Mouse (Mus musculus) heart, postnatal 25 days (tissue): ENCODE measurements around the gene Tbcd. TPM values are rescaled to one million over a fixed set of nuclear protein-coding genes. Genes with fewer than 3 reads are reported as not detected.

Experiments used
- DNase-seq: peaks from one replicate; pipeline ENCODE4 v3.0.0; 2022; ENCODE audit warnings: low spot score
- intact Hi-C: fragments of 180-260 bp; cut with DNase I; formaldehyde crosslinking; loops from one replicate; pipeline ENCODE4 v1.15.1; 2025
- total RNA-seq, 2 experiments: library from RNA; stranded (reverse); gene quantifications; 2 replicates each; pipeline ENCODE4 v1.2.3; 2021

Tbcd gene
- total RNA-seq, 2 experiments from 2014 or later: 10.0 to 11.5 TPM

DNA sequence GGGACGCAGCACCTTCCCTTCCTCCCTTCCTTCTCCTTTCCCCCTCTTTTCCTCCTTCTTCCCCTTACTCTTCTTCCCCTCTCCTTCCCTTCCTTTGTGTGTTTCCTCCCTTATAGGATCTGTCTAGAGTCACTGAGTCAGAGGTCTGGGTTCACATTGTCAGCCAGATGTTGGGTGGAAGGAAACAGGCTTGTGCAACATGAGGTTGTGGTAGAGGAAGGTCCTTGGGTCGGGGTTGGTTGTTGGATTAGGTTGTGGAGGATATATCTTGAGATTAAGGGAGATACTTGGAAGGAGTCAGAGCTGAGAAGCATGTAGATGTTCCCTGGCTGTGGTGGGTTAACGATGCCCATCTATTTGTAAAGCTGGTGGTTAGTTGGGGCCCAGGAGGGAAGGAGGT is 23.1 kb downstream of the Tbcd start:
- DNase-seq: no peak
- intact Hi-C loops: loop anchor here (1.0 to 10.0 kb wide), 2 partner anchors 120 to 333 kb away; no protein-coding TSS in a partner anchor

DNA sequence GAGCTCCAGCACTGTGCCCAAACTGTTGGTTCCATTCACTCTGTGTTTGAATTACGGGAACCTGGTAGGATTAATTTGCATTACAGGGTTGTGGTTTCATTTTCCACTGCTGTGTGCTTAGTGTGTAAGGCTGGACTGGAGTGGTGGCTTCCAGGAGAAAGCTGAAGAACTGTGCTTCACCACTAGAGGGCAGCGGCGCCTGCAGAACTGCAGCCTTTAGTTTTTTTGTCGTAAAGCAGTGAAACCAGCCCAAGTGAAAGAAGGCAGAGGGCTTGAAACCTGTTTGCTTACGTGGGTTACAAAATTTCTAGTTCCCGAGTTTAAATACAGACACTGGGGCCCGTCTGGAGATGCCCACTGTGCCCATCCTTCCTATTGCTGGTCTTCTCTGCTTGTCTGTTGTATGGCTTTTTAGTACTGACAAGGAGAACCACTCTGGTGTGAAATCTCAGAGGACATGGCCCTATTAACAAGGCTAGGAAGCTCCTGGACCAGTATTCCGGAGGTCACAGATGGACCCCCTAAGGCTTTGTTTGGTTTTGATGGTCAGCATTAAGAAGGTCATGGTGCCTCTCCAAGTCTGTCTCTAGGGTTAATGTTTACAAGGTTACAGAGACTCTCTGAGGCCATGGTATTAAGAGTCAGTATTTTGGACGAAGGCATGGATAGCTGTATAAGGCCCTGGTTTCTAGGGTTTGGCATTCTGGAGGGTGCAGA is 24.1 kb downstream of the Tbcd start:
- intact Hi-C loops: loop anchor here (1.0 to 10.0 kb wide), 2 partner anchors 119 to 332 kb away; no protein-coding TSS in a partner anchor
- no peak for DNase-seq

DNA sequence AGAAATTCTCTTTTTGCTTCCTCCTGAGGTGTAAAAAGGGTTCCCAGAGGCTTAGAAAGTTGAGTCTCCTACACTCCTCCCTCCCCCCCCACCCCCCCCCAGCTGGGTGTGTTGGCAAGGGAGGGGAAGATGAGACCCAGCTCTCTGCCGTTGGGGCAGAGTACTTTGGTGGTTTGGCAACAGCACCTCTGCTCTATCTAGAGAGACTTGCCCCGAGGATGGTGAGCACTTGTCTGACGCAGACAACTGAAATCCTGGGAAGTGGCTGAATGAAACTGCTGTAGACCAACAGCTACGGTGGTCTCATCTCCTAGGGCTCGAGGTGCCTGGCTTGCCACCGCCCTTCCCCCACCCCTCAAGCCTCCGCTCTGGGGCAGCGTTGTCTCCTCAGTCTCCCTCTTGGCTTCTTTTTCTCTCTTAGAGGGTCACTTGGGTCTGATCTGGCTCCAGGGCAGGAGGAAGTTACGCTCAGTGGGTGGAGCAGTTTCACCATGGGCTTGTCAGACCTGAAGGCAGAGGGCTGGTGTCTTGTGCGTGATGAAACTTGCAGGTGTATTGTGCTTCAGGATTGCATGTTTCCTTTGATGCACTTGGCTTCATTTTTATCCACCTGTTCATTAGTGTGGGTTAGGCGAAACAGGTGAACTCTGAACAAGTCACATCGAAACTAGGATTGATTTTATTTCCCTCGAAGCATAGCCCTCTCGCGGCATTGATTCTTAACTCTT is 27.9 kb downstream of the Tbcd start:
- intact Hi-C loops: loop anchor here (10.0 kb wide), 1 partner anchor 115 kb away; no protein-coding TSS in a partner anchor
- DNase-seq: no peak

DNA sequence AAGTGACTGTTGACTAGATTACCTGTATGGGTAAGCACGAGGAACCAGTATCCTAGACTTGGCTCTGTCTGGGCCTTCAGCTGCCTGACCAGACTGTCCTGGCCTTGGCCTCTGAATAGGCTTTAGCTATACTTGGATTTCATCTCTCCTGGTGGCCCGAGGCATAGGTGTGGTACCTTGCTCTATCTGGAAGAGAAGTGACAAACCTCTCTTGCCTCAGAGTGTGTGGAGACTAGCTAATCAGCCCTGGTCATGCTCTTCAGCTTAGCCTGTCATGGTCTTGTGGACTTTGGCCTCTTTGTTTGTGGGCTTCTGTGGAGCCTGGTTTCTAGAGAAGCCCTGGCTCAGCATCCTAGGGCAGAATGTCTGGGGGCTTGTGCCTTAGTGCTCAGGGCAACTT is 29.4 kb downstream of the Tbcd start:
- intact Hi-C loops: no loop called here
- DNase-seq: no peak

DNA sequence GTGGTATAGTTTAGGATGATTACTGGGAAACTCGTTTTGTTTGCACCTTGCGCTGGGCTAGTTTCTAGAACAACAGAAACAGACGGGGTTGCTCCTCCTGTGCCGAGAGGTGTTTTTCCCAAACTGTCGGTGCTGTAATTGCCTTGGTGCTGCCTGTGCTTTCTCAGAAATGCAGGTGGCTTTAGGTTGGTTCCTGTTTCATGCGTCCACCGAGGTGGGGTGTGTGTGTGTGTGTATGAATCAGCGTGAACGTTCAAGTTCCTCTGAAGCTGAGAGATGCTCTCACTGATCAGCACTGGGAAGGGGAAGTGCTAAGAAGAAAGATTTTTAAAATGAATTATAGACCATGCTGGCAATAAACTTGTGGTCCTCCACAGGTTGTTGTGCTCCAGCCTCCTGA is 34.1 kb downstream of the Tbcd start:
- DNase-seq: no peak
- intact Hi-C loops: no loop called here

DNA sequence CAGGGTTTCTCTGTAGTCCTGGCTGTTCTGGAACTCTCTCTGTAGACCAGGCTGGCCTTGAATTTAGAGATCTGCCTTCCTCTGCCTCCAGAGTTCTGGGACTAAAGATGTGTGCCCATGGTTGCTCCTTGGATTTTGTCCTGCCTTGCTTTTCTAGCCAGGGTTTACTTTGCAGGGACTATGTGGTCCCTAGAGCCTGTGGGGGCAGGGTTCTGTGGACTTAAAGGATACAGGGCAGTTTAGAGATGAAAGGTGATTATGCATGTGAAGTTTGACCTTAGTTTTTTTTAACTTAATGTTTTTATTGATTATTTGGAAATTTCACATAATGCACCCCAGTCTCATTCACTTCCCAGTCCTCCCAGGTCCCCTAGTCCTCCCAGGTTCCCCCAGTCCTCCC is 38.9 kb downstream of the Tbcd start:
- intact Hi-C loops: no loop called here
- DNase-seq: no peak

DNA sequence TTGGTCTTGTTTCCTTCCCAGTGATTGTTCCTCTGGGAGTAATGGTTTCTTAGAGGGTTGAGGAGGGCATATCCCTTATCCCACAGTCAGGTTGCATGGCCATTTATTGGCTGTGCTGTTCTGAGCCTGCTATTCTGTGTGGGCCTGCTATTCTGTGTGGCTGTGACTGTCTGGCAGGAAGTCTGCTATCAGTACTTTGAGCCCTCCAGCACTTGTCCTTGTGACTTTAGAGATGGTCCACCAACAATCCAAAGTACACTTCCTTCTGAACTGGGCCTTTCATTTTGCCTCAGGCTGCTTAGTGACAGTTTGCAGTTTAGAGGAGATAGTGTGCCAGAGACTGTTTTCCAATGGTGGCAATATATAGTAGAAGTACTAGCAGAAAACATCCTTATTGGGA is 48.8 kb downstream of the Tbcd start:
- DNase-seq: no peak
- intact Hi-C loops: no loop called here

DNA sequence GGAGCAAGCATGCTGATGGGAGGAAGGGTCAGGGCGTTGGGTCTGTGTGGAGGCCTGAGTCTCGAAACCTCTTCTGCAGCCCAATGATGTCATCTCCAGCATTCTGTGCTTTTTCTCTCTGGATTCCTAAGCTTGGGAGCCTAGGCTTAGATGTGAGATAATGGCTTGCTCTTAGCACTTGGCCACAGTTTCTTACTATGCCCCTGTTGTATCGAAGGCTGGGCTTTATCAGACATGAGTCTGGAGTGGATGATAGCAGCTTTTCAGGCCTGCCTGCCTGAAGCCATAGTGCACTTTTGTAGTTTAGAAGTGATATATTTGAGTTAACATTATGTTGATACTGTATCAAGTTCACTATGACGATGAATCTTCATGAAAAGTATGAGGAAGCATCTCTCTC is 49.8 kb downstream of the Tbcd start:
- no peak for DNase-seq
- intact Hi-C loops: no loop called here

DNA sequence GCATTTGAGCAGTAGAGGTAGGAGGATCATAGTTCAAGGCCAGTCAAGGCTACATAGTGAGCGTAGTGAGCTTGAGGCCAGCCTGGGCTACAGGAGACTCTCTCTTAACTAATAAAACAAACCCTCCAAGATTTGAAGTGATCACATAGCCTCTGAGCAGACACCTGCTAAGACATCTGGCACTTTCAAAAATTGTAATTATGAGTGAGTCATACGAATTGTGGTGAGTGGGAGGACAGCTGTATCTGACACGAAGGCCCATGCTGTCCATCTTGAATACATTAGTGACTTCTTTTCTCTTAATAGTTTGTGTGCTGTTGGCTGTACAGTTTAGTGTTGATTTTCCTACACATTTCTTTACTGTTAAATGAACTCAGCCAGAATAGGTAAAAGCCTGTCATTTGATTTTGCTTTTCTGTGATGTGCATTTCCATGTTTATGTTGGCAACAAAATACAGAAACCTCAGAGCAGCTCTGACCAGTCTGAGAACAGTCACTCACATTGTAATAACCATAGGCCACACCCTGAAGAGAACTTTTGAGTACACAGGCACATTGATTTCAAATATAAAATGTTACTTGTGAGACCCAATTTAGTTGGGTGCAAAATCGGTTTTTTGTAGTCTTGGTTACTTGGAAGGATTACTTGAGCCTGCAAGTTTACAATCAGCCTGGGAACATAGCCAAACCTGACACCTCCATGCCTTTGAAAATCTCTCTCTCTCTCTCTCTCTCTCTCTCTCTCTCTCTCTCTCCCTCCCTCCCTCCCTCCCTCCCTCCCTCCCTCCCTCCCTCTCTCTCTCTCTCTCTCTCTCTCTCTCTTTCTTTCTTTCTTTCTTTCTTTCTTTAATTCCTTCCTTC is 50.5 kb downstream of the Tbcd start:
- DNase-seq: no peak
- intact Hi-C loops: no loop called here

DNA sequence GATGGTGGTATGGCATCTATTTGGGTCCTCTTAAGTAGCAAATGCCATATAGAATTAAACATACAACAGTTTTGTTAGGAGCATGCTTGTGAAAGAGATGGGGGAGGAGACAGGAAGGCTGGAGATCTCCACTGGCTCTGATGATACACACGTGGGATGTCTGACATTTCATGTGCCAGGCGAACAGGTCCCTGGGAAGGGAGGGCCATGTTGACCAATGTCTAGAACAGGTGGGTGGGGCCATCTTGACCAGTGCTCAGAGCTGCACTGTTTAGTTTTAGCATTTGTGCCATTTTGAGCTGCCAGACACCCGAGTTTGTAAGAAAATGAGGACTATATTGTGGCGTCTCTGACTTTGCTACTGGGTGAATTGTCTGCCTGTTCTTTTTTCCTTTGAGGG is 56.7 kb downstream of the Tbcd start:
- intact Hi-C loops: no loop called here
- DNase-seq: no peak

DNA sequence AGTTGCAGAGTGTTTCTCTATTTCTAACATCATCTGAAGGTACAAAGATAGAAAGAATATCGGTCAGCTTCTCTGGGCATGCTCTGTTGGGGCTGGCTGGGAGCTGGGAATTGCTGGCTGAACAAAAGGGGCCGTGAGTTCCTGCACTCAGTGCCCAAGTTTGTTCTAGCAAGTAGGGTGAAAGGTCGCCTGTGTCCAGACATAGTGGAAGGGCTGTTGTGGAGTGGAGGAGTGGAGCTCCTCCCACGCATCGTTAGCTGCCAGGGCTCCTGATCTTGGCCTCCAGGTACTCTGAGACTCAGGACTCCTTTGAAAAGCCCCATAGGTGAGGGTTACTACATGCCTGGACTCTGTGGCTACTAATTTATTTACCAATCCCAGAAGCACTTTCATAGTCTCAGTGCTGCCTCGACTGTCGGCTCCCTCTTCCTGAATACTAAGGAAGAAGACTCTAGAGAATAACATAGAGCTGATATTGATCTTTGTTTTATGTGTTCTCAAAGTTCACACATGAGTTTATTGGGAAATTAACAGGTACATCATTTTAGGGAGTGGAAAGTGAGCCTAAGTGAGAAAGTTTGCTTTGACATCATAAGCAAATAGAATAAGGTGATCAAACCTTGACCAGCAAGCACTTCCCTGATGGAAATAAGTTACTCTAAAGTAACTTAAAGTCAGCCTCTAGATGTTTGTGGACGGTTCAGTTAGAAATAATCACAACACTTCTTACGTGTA is 58.9 kb downstream of the Tbcd start:
- DNase-seq: no peak
- intact Hi-C loops: no loop called here

DNA sequence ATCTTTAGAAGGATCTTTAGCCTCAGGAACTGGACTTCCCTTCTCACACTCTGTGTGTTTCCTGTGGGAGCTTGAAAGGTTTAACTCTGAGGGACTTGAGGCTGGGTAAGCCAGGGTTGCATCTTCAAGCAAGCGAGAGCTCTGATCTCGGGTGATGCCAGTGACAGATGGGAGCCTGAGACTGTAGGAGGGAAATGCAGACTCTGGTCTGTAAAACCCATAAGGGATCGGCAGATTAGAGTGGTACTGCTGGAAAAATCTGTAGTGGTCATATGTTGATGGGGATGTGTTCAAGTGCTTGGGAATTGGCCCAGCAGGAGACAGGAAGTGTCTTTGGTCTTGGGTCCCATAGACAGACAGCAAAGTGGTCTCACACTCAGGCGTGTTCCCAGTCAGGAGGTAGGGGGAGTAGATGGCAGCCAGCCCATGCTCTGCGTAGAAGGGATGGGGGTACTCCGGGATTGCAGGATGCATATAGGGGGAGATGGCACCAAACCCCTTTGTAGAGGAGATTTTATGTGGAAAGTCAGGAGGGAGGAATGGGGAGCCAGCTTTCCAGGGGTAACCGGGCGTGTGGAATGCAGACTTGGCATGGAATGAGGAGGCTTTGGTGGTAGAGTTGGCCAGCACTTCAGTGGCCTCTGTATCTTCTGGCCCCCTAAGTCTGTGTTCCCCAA is 61.3 kb downstream of the Tbcd start:
- DNase-seq: no peak
- intact Hi-C loops: no loop called here

DNA sequence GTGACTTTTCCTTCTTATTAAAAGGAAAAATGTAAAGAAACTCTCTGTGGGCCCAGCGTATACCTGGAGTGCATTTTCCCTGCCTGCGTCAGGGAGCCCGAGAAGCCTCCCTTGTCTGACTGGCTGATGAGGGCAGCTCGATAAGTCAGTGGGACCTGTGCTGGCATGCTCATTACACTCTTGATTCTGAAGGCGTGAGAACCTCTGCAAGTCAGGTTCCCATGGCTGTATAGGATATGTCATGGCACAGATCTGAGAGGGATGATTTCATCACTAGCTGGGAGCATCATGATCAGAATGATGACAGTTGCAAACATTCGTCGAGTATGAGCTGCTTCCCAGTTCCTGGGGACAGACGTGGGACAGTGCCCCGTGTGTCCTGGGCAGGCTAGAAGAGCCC is 64.2 kb downstream of the Tbcd start:
- DNase-seq: no peak
- intact Hi-C loops: no loop called here

DNA sequence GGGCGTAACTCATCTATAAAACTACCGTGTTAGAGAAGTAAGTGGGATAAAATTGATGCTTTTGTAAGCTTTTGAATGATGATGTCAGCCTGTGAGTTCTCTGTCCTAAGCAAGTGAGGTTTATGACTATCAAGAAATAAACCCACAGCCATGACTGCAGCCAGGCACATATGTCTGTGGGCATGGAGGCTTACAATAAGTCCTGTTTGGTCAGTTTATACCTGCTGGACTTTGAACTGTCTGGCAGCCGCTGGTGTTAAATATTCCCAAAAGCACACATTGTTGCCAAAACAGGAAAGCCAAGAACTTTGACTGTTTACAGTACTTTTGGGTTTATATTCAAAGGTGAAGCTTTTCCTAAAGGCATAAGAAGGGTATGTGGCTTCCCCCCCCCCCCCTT is 65.2 kb downstream of the Tbcd start:
- intact Hi-C loops: no loop called here
- DNase-seq: no peak

DNA sequence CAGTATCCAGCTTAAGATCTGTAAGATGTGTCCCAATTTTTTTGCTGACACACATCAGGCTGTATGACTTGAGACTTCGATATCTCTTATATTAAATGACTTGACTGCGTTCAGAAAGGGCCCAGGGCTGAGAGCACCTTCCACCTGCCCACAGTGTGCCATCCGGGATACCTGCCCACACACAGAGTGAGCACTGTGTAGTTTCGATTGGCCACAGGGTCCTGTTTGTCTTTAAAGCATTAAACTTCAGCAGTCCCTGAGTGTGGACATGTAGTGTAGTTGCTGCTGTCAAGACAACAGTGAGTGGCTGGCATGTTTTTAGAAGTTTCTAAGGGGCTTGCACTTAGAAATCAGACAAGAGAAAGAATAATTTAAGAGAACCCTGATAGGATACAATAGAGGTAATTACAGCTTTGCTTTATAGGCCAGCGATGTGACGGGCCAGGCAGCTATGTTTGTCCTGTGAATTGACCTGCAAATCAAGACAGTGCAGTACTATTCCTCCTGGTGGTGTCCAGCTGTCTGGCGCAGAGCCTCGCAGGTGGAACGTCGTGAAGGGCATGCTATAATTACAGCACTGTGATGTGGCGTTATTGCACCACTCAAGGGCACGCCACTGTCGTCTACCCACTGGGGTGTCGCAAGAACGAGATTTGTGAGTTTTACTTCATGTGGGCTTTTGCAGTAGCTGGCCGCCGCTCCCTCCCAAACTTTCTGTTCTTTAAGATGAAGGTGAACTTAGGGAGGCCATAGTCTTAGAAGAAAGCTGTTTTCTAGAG is 66.1 kb downstream of the Tbcd start:
- intact Hi-C loops: no loop called here

DNA sequence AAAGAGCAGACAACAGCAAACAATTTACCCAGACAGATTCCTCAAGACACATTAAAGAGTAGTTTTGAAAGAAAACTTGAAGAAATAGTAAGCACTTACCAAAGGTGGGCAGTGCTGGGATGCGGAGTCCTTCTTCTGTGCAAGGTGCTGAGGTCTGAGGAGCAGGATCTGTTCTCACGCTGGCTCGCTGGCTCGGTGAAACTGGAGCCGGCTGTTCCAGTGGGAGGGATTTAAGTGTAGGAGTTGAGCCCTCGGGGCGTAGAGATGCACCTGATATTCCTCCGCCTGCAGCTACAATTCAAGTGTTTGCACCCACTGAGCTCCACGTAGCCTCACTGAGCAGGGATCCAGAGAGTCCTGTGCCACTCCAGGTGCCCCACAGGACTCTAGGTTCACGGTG is 67.4 kb downstream of the Tbcd start, which contains the start of gene Zfp750:
Zfp750 (minus strand) TSS at position 203 of the 400 bp plus-strand sequence.
- no peak for DNase-seq
- intact Hi-C loops: no loop called here

More for the DNA sequence above, 66.1 kb downstream of the Tbcd start:
- DNase-seq: no peak

DNA sequence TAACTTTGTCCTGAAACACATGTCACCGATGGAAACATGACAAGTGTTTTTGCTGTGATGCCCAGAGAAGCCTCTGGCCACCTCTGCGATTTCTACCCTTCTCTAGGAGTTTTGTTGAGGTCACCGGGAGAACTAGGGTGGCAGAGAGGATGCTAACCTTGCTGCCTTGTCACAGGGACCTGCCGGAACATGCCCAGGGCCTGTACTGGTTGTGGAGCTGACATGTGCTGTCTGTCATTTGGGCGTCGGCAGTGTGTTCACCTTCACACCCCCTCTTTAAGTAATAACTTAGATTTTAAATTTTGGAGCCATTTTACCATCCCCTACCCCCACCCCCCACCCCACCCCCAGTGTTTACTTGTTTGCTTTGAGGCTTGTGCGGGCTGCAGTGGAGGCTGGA is 68.0 kb downstream of the Tbcd start:
- no peak for DNase-seq
- intact Hi-C loops: no loop called here

DNA sequence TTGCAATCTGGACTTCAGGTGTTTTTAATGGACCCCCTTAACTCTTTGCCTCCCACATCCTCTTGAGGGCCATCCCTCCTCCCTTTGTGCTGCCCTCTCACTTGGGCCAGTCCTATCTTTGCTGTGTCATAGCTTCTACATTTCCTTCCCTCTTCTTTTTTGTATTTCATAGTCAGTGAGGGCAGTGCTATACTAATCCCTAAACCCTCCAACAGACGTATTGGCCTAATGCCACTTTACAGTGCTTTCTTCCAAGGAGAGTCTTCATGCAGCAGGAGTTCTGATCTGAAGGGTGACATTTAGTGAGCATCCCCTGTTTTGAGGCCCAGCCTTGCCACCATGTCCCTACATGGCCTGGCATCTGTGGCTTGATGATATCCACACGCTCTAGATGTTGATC is 69.0 kb downstream of the Tbcd start:
- DNase-seq: no peak
- intact Hi-C loops: no loop called here
